Mouse (Mus musculus) kidney, postnatal 36 days (tissue): Measurements from ENCODE around the gene Klk1b4.
"Not testable (repeated sequence)": the region's sequence is repeated elsewhere in the genome, so short reads cannot be mapped to it uniquely, and the experiment has no call there.

Experiments used
- DNase-seq, 2 experiments: peaks; one replicate each; pipeline ENCODE4 v3.0.0; 2021 to 2022; ENCODE audit warnings: mixed read lengths in 2 of 2

The Klk1b4 gene

GRCm38 (mm10) chr7:44207135-44207534, at the start of gene Klk1b4:
TSS of gene Klk1b4 (plus strand) at chr7:44207435.
- not testable (repeated sequence) for DNase-seq

- peak; percentile 49 to 57 for DNase-seq
These were observed 27.8 kb upstream of the Klk1b4 start for GRCm38 (mm10) chr7:44179299-44180045.

DNA sequence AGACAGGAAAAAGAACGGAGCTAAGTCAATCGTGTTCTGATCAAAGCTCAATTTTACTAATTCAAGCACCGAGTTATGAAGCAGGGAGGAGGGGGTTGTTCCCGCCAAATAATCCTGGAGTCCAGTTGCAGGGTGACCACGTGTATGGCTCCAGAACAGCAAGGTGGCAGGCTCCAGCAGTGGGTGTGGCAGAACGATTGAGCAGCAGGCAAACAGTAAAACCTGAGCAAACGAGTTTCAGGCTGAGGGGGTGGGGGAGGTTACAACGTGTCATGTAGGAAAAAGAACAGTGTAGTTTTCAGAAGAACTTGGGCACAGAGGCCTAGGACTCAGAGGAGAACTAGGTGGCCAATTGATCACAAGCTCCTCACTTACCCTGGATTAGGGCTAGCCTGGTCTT, 20.7 kb upstream of the Klk1b4 start:
- peak; percentile 16 to 37 for DNase-seq

- DNase-seq = not testable (repeated sequence)
These were observed 19.3 kb upstream of the Klk1b4 start, which contains the start of gene Klk1b24 for GRCm38 (mm10) chr7:44187936-44188335. TSS of gene Klk1b24 (plus strand) at chr7:44188236.

- DNase-seq = not testable (repeated sequence)
These were observed 13.8 kb upstream of the Klk1b4 start for GRCm38 (mm10) chr7:44193466-44193865.

DNA sequence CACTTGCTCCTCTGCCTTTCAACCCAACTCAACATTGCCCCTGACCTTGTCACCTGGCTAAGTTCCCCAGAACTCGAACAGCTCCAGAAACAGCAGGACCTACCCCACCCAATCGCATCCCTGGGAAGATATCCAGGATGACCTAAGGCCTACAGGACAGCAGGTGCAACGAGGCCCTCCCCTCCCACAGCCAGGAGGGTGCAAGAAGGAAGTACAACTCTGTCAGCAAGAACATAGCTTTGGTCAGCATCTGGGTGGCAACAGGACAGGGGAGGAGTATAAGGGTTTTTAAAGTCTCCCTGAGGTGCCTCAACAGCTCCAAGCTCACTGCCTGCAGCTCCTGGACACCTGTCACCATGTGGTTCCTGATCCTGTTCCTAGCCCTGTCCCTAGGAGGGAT, 9.3 kb upstream of the Klk1b4 start, which contains the start of gene Klk1b3:
TSS of gene Klk1b3 (plus strand) at position 301 of the 400 bp plus-strand sequence.
- no peak for DNase-seq

DNA sequence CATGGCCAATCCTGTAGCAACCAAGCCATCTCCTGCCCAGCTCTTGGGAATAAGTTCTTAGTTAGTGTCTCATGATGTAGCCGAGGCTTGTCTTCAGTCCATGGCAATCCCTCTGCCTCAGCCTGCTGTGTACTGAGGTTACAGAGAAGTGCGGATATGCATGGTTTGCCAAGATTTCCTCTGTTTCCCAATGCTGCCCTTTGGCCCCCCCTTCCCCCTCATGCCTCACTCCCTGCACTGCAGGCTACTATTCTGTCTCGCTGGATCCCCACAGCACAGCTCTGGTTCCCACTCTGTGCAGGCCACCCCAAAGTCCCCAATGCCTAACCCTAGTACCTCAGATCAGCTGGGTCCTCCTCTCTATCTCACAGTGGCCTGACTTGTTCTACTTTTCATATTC, 1.1 kb downstream of the Klk1b4 start:
- no peak for DNase-seq

DNA sequence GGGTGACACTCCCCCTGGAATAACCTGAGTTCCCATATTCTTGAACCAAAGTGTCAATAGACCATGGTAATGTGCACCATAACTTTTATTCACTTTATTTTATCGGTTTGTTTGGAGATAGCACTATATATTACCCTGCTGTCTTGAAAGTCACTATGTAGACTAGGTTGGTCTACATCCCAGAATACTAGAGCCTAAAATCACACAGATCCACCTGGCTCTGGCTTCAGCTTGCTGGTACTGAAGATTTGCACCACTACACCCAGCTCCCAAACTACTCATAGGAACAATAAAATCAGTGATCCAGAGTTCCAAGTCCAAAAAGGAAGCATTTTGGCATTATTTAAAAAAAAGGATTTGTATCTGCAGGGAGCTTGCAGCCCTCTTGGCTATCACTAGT, 8.4 kb downstream of the Klk1b4 start, which contains the start of gene Klk1b5:
TSS of gene Klk1b5 (plus strand) at position 301 of the 400 bp plus-strand sequence.
- DNase-seq = no peak

GRCm38 (mm10) chr7:44221601-44222000, 14.4 kb downstream of the Klk1b4 start:
- not testable (repeated sequence) for DNase-seq

DNA sequence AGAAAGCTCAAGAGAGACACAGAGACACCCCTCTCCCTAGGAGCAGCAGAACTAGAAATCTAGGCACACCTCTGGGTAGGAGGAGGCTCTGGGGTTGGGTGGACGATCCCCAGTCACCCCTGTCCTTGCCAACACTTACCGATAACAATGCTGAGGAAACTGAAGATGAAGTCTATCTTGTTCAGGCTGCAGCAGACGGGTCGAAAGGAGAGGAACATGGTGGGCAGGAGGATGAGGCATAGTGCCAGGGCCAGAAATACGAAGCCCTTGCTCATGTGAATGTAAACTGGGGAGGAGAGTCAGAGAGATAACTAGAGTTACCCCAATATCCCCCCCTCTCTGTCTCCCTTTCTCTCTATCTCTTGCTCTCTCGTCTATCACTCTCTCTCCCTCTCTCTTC, 15.1 kb downstream of the Klk1b4 start:
- not testable (repeated sequence) for DNase-seq

- peak; percentile 43 to 58 for DNase-seq
These were observed 17.8 kb downstream of the Klk1b4 start, which contains the start of gene Klk1 for GRCm38 (mm10) chr7:44225076-44225475. TSS of gene Klk1 (plus strand) at chr7:44225360.

GRCm38 (mm10) chr7:44235909-44236308, 28.7 kb downstream of the Klk1b4 start, which contains the start of gene Gm36864:
TSS of gene Gm36864 (plus strand) at chr7:44236177.
- no peak for DNase-seq

GRCm38 (mm10) chr7:44239913-44240312, 32.7 kb downstream of the Klk1b4 start:
- no peak for DNase-seq

GRCm38 (mm10) chr7:44240712-44241111, 33.5 kb downstream of the Klk1b4 start:
- peak in 1 of 2 experiments; percentile 32 for DNase-seq

GRCm38 (mm10) chr7:44241163-44241562, 33.9 kb downstream of the Klk1b4 start:
- peak; percentile 23 to 30 for DNase-seq

GRCm38 (mm10) chr7:44244080-44244479, 36.8 kb downstream of the Klk1b4 start:
- no peak for DNase-seq

- DNase-seq = peak; percentile 88 to 93
These were observed 39.1 kb downstream of the Klk1b4 start, which contains the start of the genes 1700028J19Rik and 2410002F23Rik for GRCm38 (mm10) chr7:44246055-44246983. TSS of gene 1700028J19Rik (minus strand) at chr7:44246695. TSS of gene 2410002F23Rik (plus strand) at chr7:44246722.

- no peak for DNase-seq
These were observed 39.8 kb downstream of the Klk1b4 start for GRCm38 (mm10) chr7:44246984-44247470.

- DNase-seq = no peak
These were observed 40.7 kb downstream of the Klk1b4 start for GRCm38 (mm10) chr7:44247971-44248370.

- DNase-seq = no peak
These were observed 42.0 kb downstream of the Klk1b4 start for GRCm38 (mm10) chr7:44249248-44249647.

DNA sequence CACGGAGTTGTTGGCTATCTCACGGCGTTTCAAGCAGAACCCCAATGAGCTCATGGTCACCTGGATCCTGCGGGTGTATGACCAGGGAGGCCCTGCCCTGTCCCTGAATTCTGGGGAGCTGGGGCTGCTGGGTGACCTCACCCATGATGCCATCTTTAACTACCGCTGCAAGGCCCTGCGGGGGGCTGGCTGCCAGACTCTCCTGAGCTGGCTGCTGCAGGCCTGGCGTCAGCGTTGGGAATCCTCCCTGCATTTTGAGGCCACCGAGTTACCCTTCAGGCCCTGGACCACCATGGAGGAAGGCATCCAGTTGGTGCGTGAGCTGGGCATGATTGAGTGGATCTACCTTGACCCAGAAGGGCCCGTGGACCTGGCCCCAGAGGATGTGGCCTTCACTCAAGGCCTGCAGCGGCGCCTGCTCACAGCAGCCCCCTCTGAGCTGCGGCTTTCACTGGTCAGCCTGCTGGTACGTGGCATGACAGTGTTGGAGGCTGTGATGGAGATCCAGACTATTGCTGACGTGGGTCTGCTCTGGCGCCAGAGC, 43.6 kb downstream of the Klk1b4 start:
- not testable (repeated sequence) for DNase-seq

DNA sequence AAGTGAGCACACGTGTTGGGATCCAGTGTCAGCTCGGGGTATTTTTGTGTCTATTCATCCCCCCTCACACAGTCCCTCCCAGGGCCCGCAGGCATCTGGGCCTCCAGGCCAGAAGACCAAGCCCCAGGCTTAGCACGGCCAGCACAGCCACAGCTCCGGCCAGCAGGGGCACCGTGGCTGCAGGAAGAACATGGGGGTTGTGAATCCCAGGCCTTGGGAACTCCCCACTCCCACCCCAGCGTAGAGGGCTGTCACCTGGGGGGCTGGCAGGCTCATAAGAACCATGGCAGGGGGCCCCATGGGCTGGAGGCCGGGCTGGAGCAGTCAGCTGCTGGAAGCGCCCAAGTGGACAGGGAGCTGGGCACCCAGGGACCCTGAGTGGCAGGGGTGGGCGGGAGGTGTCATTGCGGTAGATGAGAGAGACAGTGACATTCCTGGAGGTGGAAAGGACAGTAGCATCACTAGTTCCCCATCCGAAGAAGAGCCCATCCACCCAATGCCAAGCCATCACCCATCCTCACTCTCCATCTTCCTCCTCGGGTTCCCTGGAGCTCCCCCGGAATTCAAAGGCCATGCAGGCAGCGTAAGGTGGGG, 45.9 kb downstream of the Klk1b4 start:
- no peak for DNase-seq
